Mouse (Mus musculus) liver, adult (tissue): ENCODE results near the gene Kynu.

Source experiments
- GATA4 ChIP-seq: IDR thresholded peaks from 2 replicates; pipeline ENCODE4 v1.6.1; 2014; ENCODE audit warnings: mild to moderate bottlenecking, low read length; ENCODE audit not compliant: insufficient replicate concordance

Kynu gene

DNA sequence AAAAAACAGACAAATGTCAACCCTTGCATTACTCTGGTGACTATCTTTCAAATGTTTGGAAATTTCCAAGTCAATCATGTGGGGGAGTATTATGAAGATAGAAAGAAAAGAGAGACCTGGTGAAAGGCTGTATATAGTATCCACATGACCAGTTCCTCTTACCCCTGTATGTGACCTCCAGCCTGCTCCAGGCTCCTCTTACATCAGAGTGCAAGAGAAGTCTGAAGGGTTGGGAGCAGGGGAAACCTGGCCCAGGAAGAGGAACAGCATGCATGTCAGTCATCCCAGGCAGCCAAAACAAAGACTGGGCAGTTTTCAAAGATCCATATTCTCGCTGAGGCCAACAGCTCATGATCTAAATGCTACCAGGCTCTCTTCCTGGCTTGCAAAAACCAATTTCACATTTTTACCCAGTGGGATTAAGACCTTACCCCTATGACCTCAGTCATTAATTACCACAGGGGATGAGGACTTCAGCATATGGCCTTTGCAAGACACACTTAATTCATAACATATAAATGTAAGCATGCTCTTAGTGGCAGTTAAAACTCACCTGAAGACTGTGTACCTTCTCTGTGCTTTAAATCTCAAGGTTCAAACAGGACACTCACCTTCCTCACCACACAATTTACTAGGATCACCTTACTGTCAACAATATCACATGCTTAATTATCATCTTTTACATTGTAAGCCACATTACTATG, 37.0 kb downstream of the Kynu start:
- no peak for TF ChIP-seq GATA4

DNA sequence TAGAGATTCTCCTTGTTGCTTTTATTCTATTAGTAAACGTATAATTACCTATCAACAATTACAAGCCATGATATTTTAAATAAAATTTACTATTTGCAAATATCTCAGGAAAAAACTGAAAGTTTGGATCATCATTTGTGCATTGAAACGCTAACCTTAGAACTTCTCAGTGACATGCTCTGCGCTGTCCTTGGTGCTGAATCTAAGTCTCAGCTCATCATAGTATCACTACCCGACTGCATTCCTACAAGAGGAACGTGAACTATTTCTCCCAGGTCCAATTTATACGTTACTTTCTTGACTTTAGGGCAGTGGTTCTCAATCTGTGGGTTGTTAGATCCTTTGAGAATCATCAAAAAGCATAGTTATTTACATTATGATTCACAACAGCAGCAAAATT, 58.4 kb downstream of the Kynu start:
- no peak for TF ChIP-seq GATA4

DNA sequence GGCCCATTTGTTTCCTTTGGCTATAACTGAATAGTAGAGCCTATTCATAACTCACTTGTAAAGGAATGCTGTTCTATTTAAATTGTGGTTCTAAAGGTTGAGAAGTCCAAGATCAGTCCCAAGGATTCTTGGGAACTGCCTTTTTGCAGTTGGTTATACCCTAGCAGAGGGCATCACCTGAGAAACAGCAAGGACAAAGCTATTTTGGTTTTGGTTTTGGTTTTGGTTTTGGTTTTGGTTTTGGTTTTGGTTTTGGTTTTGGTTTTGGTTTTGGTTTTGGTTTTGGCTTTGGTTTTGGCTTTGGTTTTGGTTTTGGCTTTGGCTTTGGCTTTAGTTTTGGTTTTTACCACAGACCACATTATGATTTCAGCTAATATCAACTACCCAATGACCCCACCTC, 66.0 kb downstream of the Kynu start:
- TF ChIP-seq GATA4, result no peak

DNA sequence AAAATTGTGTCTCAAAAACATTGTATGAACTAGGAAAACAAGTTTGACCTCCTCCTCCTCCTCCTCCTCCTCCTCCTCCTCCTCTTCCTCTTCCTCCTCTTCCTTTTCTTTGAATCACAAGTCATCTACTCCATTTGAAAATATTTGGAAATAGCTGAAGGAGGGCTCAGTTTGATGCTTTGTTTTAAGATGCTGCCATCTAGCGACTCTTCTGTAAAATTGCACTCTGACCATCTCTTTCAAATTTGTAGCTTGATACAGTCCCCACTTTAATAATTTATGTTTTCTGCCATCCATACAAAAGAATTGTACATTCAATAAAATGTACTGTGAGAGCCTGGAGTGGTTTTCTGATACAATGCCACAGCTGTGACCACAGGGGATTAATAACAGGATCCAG, 67.7 kb downstream of the Kynu start:
- no peak for TF ChIP-seq GATA4

DNA sequence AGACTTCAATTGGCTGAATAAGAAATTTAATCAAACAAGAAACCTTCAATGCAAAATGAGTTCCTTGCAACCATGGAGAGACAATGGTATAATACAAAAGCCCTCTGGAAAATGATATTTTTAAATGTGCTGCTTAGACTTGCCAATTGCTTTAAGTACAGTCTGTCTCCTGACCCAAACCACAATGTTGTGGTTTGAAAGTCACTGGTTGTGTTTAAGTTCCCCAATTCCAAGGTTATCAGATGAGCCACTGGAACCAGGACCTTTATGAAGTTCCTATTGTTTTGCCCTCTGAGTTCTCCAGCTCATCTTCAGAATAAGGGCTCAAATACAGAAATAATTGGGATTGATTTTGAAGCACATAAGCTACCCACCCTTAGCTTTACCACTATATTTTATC, 76.7 kb downstream of the Kynu start:
- TF ChIP-seq GATA4, result no peak

DNA sequence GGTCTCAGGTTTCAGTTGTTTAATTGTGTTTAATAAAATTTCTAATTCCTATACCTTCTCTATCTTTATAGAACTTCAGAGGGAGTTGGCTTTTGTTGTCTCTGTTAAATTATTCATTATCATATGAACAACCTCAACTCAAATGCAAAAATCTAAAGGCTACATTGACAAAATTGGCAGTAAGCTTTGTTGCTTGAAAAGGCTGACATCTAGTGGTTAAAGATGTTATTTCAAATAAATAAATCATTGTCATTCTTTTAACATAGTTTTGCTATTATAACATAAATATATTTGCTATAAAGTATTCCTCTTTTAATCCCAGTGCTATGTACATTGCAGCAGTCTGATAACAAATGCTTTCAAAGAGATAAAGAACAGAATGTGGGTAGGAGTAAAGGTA, 81.4 kb downstream of the Kynu start:
- no peak for TF ChIP-seq GATA4

DNA sequence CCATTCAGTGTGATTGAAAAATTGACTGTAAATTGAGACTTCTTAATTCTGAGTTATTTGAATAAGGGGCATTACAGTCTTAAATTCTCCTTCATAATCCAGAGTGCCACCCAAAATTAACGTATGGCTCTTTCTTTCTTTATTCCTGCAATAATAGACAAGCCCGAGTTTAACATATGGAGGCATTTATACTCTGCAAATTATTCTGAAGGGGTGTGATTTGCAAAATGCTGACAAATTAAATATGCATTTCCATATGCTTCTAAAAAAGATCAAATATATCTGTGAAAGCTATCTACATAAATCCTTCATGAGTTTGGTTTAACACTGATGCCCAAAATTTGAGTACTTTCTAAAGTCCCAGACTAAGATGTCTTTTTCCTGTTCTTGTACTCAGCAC, 91.8 kb downstream of the Kynu start:
- TF ChIP-seq GATA4, result no peak

DNA sequence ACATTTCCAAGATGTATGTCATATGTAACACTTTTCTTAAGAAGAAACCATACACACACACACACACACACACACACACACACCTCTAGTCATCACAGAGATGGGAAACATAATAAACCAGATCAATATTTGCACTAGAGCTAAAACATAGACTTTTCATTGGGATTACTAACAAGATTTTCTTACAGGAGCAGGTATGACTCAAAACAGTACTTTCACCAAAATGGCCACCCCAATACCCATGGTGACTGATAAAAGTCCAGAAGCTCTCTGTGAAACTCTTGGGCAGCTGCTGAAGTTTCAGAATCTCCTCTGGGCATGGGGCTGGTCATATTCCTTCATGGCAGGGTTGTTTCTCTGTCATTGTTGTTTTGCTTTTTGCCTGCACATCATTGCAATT, 114.5 kb downstream of the Kynu start:
- TF ChIP-seq GATA4, result no peak

DNA sequence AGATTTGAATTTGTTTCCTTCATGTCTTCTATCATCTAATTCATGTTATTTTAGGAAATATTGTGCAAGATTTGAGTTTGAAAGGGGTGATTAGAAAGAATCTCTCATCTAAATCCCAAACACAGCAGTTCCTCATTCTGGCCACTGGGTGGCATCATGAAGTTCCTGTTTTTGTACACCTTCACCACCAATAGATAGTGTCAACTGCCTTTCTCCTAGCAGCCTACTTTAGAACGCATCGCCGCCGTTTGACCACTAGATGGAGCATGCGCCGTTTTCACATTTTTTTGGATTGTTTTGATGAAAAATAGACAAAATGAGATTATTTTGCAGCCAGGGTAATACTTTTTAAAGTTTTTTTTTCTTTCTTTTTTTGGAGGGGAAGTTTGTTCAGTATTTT, 118.5 kb downstream of the Kynu start:
- TF ChIP-seq GATA4, result no peak

DNA sequence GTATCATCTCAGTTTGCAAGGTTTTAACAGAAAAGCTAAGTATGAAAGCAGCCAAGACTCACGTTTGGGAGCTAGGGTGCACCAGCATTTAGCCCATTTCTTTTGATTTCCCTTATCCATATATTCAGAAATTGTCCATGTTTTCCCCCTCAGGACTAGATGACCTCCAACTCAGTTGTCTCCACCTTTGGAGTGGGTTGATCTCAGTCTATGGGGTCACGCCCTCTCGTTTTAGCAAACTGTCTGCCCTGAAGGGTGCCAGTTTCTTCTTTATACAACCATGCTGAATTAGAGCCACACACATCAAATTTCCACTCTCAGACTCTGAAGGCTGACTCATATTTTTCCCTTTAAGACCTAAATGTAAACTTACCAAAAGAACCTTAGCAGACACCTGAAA, 119.0 kb downstream of the Kynu start:
- no peak for TF ChIP-seq GATA4

DNA sequence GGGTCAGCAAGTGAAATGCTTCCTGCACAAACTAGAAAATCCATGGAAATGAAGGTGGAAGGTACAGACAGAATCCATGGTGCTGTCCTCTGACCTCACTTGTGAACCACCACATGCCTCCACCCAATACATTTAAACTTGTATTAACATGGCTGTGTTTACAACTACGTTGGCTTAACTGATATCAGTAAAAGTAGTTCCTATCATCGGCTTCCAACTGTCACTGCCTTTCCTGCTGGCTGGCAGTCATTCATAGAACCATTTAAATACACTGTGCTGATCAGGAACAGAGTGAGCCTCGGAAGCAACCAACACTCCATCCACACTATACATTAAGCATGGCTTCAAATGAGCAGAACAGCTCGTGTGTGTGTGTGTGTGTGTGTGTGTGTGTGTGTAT, 120.1 kb downstream of the Kynu start:
- TF ChIP-seq GATA4, result no peak

DNA sequence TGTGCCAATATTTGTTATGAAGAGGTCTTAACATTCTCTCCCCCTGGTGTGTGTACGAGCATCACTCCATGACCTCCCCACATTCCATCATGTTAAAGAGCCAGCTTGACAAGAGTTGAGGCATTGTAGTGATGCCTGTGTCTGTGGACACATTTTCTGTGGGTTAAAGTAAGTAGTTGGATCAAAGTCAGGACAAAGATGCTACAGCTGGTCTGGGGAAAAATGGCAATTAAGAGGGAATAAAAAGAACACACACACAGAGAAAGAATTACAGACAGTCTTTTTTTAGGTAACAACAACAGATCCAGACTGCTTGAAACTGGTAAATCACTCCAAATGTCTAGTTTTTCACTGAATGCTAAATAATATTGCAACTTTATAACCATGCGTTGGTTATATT, 135.3 kb downstream of the Kynu start:
- TF ChIP-seq GATA4, result no peak

DNA sequence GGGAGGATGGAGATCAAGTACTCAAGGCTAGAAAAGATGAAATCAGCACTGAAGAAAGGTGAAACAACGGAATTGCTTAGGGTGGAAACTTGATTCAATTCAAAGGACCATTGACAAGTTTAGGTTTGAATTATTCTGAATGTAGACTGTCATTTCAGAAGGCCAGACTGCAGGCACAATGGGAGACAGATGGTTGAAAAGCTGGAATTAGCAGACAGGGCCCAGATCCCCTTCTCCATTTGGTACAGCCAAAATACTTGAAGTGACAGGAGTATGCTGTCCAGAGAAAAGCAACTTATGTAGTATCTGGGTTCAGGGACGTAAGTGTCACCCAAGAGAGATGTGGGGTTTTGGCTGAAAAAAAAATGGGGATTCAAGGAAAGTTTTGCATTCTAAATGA, 136.2 kb downstream of the Kynu start:
- no peak for TF ChIP-seq GATA4

DNA sequence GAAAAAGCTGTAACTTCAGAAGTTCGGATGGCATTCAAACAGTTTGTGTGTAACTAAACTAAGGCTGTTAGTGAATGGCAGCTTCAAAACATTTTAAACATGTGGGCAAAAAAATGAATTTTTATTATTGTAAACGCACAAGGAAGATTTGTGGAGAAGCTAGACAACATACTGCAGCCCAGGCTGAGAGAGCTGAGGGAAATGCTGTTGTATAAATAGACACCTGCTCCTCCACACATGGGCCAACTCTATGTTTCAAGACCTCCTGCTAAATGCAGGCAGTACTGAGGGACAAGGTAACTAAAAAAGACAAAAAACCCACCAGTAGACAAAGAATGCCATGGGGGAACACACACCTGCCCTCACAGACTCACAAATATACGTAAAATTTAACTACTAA, 140.5 kb downstream of the Kynu start:
- TF ChIP-seq GATA4, result no peak

DNA sequence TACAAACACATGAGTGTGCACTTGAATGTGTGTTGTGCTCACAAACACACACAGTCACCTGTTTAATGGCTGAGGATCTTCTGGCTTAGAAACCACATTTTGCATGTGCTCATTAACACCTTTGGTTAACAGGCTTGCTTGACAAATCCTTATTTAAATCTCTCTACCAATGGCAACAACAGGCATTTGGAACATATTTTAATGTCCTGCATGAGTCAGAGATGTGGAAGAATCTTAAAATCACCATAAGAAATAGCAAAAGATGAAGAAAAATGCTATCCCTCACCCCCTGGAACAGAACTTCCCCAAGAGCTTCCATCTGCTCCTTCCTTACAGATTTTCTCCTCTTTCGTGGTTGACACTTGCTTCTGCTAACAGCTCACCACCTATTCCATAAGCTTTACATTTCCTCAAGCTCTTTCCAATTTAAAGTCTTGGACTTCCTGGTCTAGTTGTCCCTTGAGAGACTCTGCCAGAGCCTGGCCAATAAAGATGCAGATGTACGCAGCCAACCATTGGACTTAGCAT, 157.5 kb downstream of the Kynu start:
- no peak for TF ChIP-seq GATA4

DNA sequence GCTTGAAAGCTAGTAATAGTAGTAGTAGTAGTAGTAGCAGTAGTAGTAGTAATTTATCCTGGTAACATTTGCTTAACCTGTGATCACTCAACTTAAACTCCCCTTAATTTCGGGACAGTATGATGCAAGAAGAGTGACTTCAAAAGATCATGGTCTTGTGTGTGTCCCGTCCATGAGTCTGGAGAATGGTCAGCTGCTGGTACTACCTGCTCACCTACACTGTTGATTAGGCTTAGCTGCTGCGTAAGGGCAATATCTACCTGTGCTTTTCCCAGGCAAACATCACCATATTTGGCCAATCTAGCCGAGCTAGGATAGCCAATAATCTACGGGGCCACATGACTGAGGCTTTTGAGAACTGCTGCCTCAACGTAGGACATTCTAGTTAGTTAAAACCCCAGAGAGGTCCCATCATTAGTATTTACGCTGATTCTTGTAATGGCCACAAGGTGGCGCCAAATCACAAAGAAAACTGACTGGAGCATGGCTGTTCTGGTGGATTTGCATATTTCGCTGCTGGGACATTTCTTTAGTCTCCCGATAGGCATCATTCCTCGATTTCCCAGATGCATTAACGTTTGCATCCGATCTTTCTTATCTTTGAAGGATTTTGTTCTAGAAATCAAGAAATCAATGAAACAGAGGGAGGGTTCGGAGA, 167.4 kb downstream of the Kynu start:
- TF ChIP-seq GATA4, result no peak

DNA sequence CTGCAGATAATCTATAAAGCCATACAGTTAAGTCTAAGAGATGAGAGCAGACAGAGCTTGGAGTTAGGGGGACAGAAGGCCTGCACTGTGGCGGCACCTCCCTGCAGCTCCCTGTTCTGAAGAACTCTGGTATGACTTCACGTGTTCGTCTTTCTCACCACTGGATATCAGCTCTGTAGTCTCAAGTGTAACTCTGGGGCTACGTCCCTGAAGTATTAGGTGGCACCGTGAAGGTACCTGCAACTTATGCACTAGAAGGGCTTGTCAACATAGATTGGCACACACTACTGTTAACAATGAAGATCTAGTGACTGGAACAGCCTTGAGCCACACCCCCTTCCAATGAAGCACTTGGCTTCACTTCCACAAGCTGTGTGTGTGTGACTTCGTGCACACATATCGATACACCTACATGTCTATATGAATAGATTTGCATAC, 168.0 kb downstream of the Kynu start:
- TF ChIP-seq GATA4, result no peak
